In the genomic region with DNA sequence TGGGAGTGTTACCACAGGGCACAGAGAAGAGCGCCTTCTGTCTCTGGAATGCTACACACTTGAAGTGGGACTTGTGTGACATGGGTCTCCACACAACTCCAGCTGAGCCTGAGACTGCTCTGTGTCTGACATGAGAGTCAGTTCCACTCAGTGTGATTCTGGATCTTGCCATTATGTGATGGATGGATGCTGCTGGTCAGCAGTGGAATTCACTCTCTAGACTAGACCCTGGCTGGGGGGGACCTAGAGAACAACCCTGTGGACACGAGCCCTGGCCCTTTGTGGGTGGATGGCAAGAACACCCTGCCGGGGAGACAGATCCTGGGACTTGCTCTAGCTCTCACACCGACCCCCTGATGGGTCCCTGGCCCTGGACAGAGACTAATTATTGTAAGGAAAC, we compare ENCODE assay signal across 14 mouse cellular contexts.
"Had no signal": no experiment of that assay in that cellular context is flagged by ENCODE, and none has a peak within 500 bp of the region (broad histone marks: within the 10 kb centered on the region; RNA-seq: fewer than 3 reads in every experiment).

No protein-coding gene starts in this region.

- DNase-seq: kidney, adult 11 months; kidney, adult 9 months; kidney, postnatal 4 days; liver; liver, embryonic 13.5 days; liver, postnatal 0 days; lung, postnatal 36 days; right cerebral cortex, postnatal 14 days; thymus, adult 2 months; thymus, postnatal 25 days had no signal

- H3K9me3 ChIP-seq: liver, embryonic 13.5 days; lung, embryonic 15.5 days; stomach, embryonic 15.5 days had no signal

- H3K27me3 ChIP-seq: liver, embryonic 13.5 days; lung, embryonic 15.5 days; stomach, embryonic 15.5 days had no signal

- H3K4me3 ChIP-seq: layer of hippocampus, adult 2 months; liver, embryonic 13.5 days; lung, embryonic 15.5 days; stomach, embryonic 15.5 days had no signal

- H3K4me2 ChIP-seq: liver, embryonic 13.5 days; lung, embryonic 15.5 days; stomach, embryonic 15.5 days had no signal

- H3K27ac ChIP-seq: kidney, postnatal 0 days; layer of hippocampus, adult 2 months; liver, embryonic 13.5 days; lung, embryonic 15.5 days; stomach, embryonic 15.5 days had no signal

- ATAC-seq: liver, postnatal 0 days had no signal

- H3K9ac ChIP-seq: liver, embryonic 13.5 days; liver, postnatal 0 days; lung, embryonic 15.5 days; stomach, embryonic 15.5 days had no signal

- H3K36me3 ChIP-seq: lung, embryonic 15.5 days had no signal
